Mouse (Mus musculus): ENCODE measurements at regions not wholly inside any gene's neighbourhood (a gene's known extent, or its start where the extent isn't known, plus 50 kb on each side); places are given as distances from the start of the nearest gene placed in this dataset.
A peak's percentile ranks its signal among the peaks of the same experiment; 100 is the strongest.

- no peak for DNase-seq (ENCODE audit: low read depth, low spot score)
Observed at GRCm38 (mm10) chr16:21320284-21320683, 102.6 kb upstream of the Vps8 start.

GRCm38 (mm10) chr16:21321188-21322070 is 101.5 kb upstream of the Vps8 start:
- DNase-seq (ENCODE audit: low read depth, low spot score), result no peak

GRCm38 (mm10) chr16:21322437-21322836 is 100.5 kb upstream of the Vps8 start:
- DNase-seq (ENCODE audit: low read depth, low spot score), result no peak

GRCm38 (mm10) chr16:21323446-21324034 is 99.4 kb upstream of the Vps8 start:
- DNase-seq (ENCODE audit: low read depth, low spot score), result no peak

GRCm38 (mm10) chr16:21327969-21328368 is 94.9 kb upstream of the Vps8 start:
- no peak for DNase-seq (ENCODE audit: low read depth, low spot score)

GRCm38 (mm10) chr16:21329199-21329598 is 93.7 kb upstream of the Vps8 start:
- DNase-seq (ENCODE audit: low read depth, low spot score), result no peak

- no peak for DNase-seq (ENCODE audit: low read depth, low spot score)
Observed at GRCm38 (mm10) chr16:21331229-21331628, 91.7 kb upstream of the Vps8 start.

GRCm38 (mm10) chr16:21332411-21332810 is 90.5 kb upstream of the Vps8 start:
- DNase-seq (ENCODE audit: low read depth, low spot score), result no peak

GRCm38 (mm10) chr16:21332862-21333222 is 90.1 kb upstream of the Vps8 start:
- DNase-seq (ENCODE audit: low read depth, low spot score), result no peak

GRCm38 (mm10) chr16:21333223-21333951 is 89.5 kb upstream of the Vps8 start:
- peak; percentile 88 for DNase-seq (ENCODE audit: low read depth, low spot score)

GRCm38 (mm10) chr16:21339061-21339459 is 83.9 kb upstream of the Vps8 start:
- no peak for DNase-seq (ENCODE audit: low read depth, low spot score)

GRCm38 (mm10) chr16:21339460-21340081 is 83.3 kb upstream of the Vps8 start:
- no peak for DNase-seq (ENCODE audit: low read depth, low spot score)

GRCm38 (mm10) chr16:21340136-21340535 is 82.8 kb upstream of the Vps8 start:
- DNase-seq (ENCODE audit: low read depth, low spot score), result no peak

- DNase-seq (ENCODE audit: low read depth, low spot score), result no peak
Observed at GRCm38 (mm10) chr16:21349869-21350268, 73.0 kb upstream of the Vps8 start.

- DNase-seq (ENCODE audit: low read depth, low spot score), result no peak
Observed at GRCm38 (mm10) chr16:21351289-21351688, 71.6 kb upstream of the Vps8 start.

- no peak for DNase-seq (ENCODE audit: low read depth, low spot score)
Observed at GRCm38 (mm10) chr16:21353111-21353510, 69.8 kb upstream of the Vps8 start.

- no peak for DNase-seq (ENCODE audit: low read depth, low spot score)
Observed at GRCm38 (mm10) chr16:21353545-21353944, 69.4 kb upstream of the Vps8 start.

GRCm38 (mm10) chr16:21355638-21356037 is 67.3 kb upstream of the Vps8 start:
- no peak for DNase-seq (ENCODE audit: low read depth, low spot score)

- no peak for DNase-seq (ENCODE audit: low read depth, low spot score)
Observed at GRCm38 (mm10) chr16:21357433-21357832, 65.5 kb upstream of the Vps8 start.

GRCm38 (mm10) chr16:21358313-21358920 is 64.5 kb upstream of the Vps8 start:
- DNase-seq (ENCODE audit: low read depth, low spot score), result no peak

GRCm38 (mm10) chr16:21359459-21359858 is 63.5 kb upstream of the Vps8 start:
- no peak for DNase-seq (ENCODE audit: low read depth, low spot score)

- DNase-seq (ENCODE audit: low read depth, low spot score), result no peak
Observed at GRCm38 (mm10) chr16:21361406-21361805, 61.5 kb upstream of the Vps8 start.

All from retina, postnatal 7 days (tissue).